Mouse (Mus musculus) MEL (cell line): ENCODE data around the gene Acer1.
A peak's percentile ranks its signal among the peaks of the same experiment; 100 is the strongest.

ENCODE experiments used
- CTCF ChIP-seq, 3 experiments: IDR thresholded peaks in 2 of 3; conservative IDR thresholded peaks in 1 of 3; 2 replicates each; pipeline ENCODE4 v1.5.1; 2011 to 2012; ENCODE audit warnings: low read length in 3 of 3, low read depth in 2 of 3, mild to moderate bottlenecking in 2 of 3, improper control_type of control experiment in 1 of 3, inconsistent platforms in 1 of 3, mixed read lengths in 1 of 3, moderate library complexity in 1 of 3; ENCODE audit not compliant: control insufficient read depth in 1 of 3, insufficient read depth in 1 of 3, poor library complexity in 1 of 3, severe bottlenecking in 1 of 3
- E2F4 ChIP-seq: IDR thresholded peaks from 2 replicates; pipeline ENCODE4 v1.6.1; 2011; ENCODE audit warnings: low read depth, low read length, improper control_type of control experiment, borderline replicate concordance
- ELF1 ChIP-seq: IDR thresholded peaks from 2 replicates; pipeline ENCODE4 v1.6.1; 2014; ENCODE audit warnings: low read depth, mild to moderate bottlenecking, inconsistent platforms, low read length, improper control_type of control experiment, moderate library complexity
- GATA1 ChIP-seq: IDR thresholded peaks from 2 replicates; pipeline ENCODE4 v1.6.1; 2011; ENCODE audit warnings: low read depth, low read length, improper control_type of control experiment
- JUND ChIP-seq: IDR thresholded peaks from 2 replicates; pipeline ENCODE4 v1.6.1; 2011; ENCODE audit warnings: low read depth, mild to moderate bottlenecking, improper control_type of control experiment, low read length
- KAT2A ChIP-seq: conservative IDR thresholded peaks from 2 replicates; pipeline ENCODE4 v1.6.1; 2012; ENCODE audit warnings: low read depth, low read length, improper control_type of control experiment, inconsistent platforms
- NELFE ChIP-seq: IDR thresholded peaks from 2 replicates; pipeline ENCODE4 v1.6.1; 2011; ENCODE audit warnings: low read depth, low read length, improper control_type of control experiment
- NRF1 ChIP-seq: IDR thresholded peaks from 2 replicates; pipeline ENCODE4 v1.6.1; 2014; ENCODE audit warnings: low read depth, mild to moderate bottlenecking, inconsistent platforms, low read length, improper control_type of control experiment, moderate library complexity; ENCODE audit not compliant: poor library complexity, insufficient read depth, severe bottlenecking
- POLR2A ChIP-seq, 2 experiments: IDR thresholded peaks; 2 replicates each; pipeline ENCODE4 v1.6.1; 2011 to 2012; ENCODE audit warnings: low read length in 2 of 2, mild to moderate bottlenecking in 2 of 2, control low read depth in 1 of 2, improper control_type of control experiment in 1 of 2, low read depth in 1 of 2, moderate library complexity in 1 of 2; ENCODE audit not compliant: control insufficient read depth in 1 of 2, insufficient read depth in 1 of 2, poor library complexity in 1 of 2
- SMC3 ChIP-seq: IDR thresholded peaks from 2 replicates; pipeline ENCODE4 v1.6.1; 2011; ENCODE audit warnings: low read depth, low read length, improper control_type of control experiment
- TAL1 ChIP-seq: IDR thresholded peaks from 2 replicates; pipeline ENCODE4 v1.6.1; 2012; ENCODE audit warnings: mild to moderate bottlenecking, inconsistent platforms, low read length, moderate library complexity, mixed read lengths
- TCF12 ChIP-seq: IDR thresholded peaks from 2 replicates; pipeline ENCODE4 v1.6.1; 2014; ENCODE audit warnings: low read depth, mild to moderate bottlenecking, inconsistent platforms, low read length, improper control_type of control experiment, moderate library complexity
- ZKSCAN1 ChIP-seq: IDR thresholded peaks from 2 replicates; pipeline ENCODE4 v1.6.1; 2012; ENCODE audit warnings: low read depth, mild to moderate bottlenecking, inconsistent platforms, low read length, improper control_type of control experiment, moderate library complexity

- TF ChIP-seq POLR2A (IDR thresholded peaks at IDR 0.05; ENCODE audit: control insufficient read depth in 1 of 2, insufficient read depth in 1 of 2, low read depth in 1 of 2, low read length in 2 of 2, poor library complexity in 1 of 2) (no peak), TAL1 (peak; percentile 21; the same call in 1 of the 2 replicates), KAT2A (no peak), TCF12 (no peak), ZKSCAN1 (no peak), CTCF (IDR thresholded peaks at IDR 0.05 in 2 of 3, conservative IDR thresholded peaks at IDR 0.05 in 1 of 3; ENCODE audit: control insufficient read depth in 1 of 3, insufficient read depth in 1 of 3, low read depth in 2 of 3, low read length in 3 of 3, poor library complexity in 1 of 3, severe bottlenecking in 1 of 3) (no peak), SMC3 (no peak), GATA1 (no peak), E2F4 (no peak), JUND (no peak), NRF1 (no peak), ELF1 (no peak), NELFE (no peak)
Measured at GRCm38 (mm10) chr17:56929530-56929929, 52.4 kb downstream of the Acer1 start.
